Mouse (Mus musculus) cerebellum, adult 9-10 months (tissue): Measurements from ENCODE around the gene Myct1.

Experiments used
- DNase-seq: peaks from one replicate; pipeline ENCODE4 v3.0.0; 2022

Myct1 gene

GRCm38 (mm10) chr10:5593464-5593863, at the start of gene Myct1:
Gene Myct1 (plus strand): TSS chr10:5593775.
- no peak for DNase-seq

GRCm38 (mm10) chr10:5546428-5546827, 47.1 kb upstream of the Myct1 start:
- DNase-seq = no peak

GRCm38 (mm10) chr10:5547769-5548168, 45.8 kb upstream of the Myct1 start:
- peak; percentile 62 for DNase-seq

- DNase-seq = peak; percentile 55
These were observed 44.9 kb upstream of the Myct1 start for GRCm38 (mm10) chr10:5548651-5549050.

GRCm38 (mm10) chr10:5549871-5550167, 43.8 kb upstream of the Myct1 start:
- DNase-seq = peak; percentile 83

GRCm38 (mm10) chr10:5550168-5551021, 43.2 kb upstream of the Myct1 start:
- DNase-seq = peak; percentile 84

GRCm38 (mm10) chr10:5551382-5551781, 42.2 kb upstream of the Myct1 start, which contains the start of gene Syne1:
Gene Syne1 (minus strand): TSS chr10:5551482.
- no peak for DNase-seq

- peak; percentile 78 for DNase-seq
These were observed 38.6 kb upstream of the Myct1 start for GRCm38 (mm10) chr10:5554941-5555340.

GRCm38 (mm10) chr10:5558808-5559207, 34.8 kb upstream of the Myct1 start:
- no peak for DNase-seq

GRCm38 (mm10) chr10:5560526-5560925, 33.0 kb upstream of the Myct1 start:
- DNase-seq = no peak

- DNase-seq = no peak
These were observed 31.9 kb upstream of the Myct1 start for GRCm38 (mm10) chr10:5561706-5562105.

- DNase-seq = peak; percentile 36
These were observed 24.6 kb upstream of the Myct1 start for GRCm38 (mm10) chr10:5568991-5569390.

GRCm38 (mm10) chr10:5570059-5570458, 23.5 kb upstream of the Myct1 start:
- DNase-seq = no peak

GRCm38 (mm10) chr10:5571332-5571731, 22.2 kb upstream of the Myct1 start:
- no peak for DNase-seq

- no peak for DNase-seq
These were observed 20.2 kb upstream of the Myct1 start for GRCm38 (mm10) chr10:5573328-5573727.

- no peak for DNase-seq
These were observed 2.5 kb upstream of the Myct1 start for GRCm38 (mm10) chr10:5591061-5591460.

- no peak for DNase-seq
These were observed 1.6 kb upstream of the Myct1 start for GRCm38 (mm10) chr10:5591996-5592395.

- no peak for DNase-seq
These were observed 882 bp downstream of the Myct1 start for GRCm38 (mm10) chr10:5594457-5594856.

GRCm38 (mm10) chr10:5596559-5596958, 3.0 kb downstream of the Myct1 start:
- DNase-seq = no peak

- DNase-seq = peak; percentile 77
These were observed 6.5 kb downstream of the Myct1 start for GRCm38 (mm10) chr10:5600123-5600522.

GRCm38 (mm10) chr10:5603512-5603911, 9.9 kb downstream of the Myct1 start:
- DNase-seq = no peak

- DNase-seq = no peak
These were observed 10.8 kb downstream of the Myct1 start for GRCm38 (mm10) chr10:5604371-5604770.

GRCm38 (mm10) chr10:5608874-5609273, 15.3 kb downstream of the Myct1 start:
- DNase-seq = no peak

GRCm38 (mm10) chr10:5615186-5616040, 21.8 kb downstream of the Myct1 start:
- no peak for DNase-seq
